Mouse (Mus musculus): Measurements from ENCODE around the gene Nop10. TPM values are rescaled to one million over a fixed set of nuclear protein-coding genes. Genes with fewer than 3 reads are reported as not detected.
"Not testable (repeated sequence)": the region's sequence is repeated elsewhere in the genome, so short reads cannot be mapped to it uniquely, and the experiment has no call there.

Nop10 gene
- polyA plus RNA-seq, 1 experiment from 2014 or later = 163 TPM

DNA sequence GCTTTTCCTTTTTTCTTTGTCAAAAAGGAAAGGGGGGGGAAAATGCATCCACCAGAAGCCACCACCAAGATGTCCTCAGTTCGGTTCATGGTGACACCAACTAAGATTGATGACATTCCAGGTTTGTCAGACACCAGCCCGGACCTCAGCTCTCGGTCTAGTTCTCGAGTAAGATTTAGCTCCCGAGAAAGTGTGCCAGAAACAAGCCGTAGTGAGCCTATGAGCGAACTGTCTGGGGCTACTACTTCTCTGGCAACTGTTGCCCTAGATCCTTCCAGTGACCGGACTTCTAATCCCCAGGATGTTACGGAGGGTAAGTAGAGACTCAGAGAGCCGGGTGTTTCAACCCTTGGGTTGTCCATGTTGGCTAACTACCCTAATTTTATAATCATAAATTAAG is 5.1 kb downstream of the Nop10 start:
- H3K9ac ChIP-seq = peak overlapping the region; percentile 87
- H3K27me3 ChIP-seq = no peaks in the 10 kb centered on the region
- H3K4me2 ChIP-seq = peak overlapping the region; percentile 94
- H3K9me3 ChIP-seq = no peaks in the 10 kb centered on the region
- H3K36me3 ChIP-seq = no peaks in the 10 kb centered on the region
- peaks cover 62% of the 10 kb centered on the region for H3K4me1 ChIP-seq (replicated peaks)
- 38% methylated on average over 10 of the region's 10 CpGs for WGBS
- H3K27ac ChIP-seq (replicated peaks) = no peak overlapping the region
- H3K4me3 ChIP-seq = peak overlapping the region; percentile 85
- no peak for ATAC-seq (ENCODE audit: low read depth)

DNA sequence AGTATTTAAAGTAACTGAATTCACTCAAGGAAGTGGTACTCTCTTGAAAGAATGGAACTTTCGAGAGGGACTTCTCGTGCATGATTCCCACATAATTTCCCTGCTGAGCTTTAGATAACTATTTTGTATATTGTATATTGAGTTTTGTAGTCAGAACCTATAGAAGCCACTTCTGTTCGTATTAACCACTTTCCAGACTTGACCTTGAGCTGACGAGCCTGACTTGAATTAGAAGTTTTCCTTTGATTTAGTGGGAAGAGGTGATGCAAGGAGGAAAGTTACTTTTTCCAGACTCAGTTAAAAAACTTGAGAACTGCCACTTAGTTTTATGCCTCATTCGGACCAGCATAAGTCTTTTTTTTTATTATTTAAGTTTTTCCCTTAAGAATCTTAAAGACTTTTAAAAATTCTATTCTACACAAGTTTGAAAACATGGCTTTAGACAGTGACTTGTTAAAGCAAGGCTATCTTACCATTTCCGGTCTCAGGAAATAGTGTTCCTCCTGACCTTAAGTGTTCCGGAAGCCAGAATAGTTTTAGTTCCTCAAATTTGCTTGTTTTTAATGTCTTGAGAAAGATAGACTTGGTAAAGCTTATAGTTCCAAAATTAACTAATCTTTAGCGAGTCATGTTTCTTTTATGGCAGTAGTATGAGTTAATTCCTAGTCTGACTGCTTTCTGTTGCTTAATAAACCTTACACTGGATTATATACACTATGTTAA is 6.0 kb downstream of the Nop10 start:
- Histone ChIP-seq H3K4me2 (peak overlapping the region; percentile 94), H3K27ac (replicated peaks) (no peak overlapping the region), H3K36me3 (no peaks in the 10 kb centered on the region), H3K9me3 (no peaks in the 10 kb centered on the region), H3K9ac (no peak overlapping the region), H3K4me3 (peak overlapping the region; percentile 85), H3K4me1 (replicated peaks) (peaks cover 60% of the 10 kb centered on the region), H3K27me3 (no peaks in the 10 kb centered on the region)
- 80% methylated on average over 8 of the region's 8 CpGs for WGBS
- no peak for ATAC-seq (ENCODE audit: low read depth)

GRCm38 (mm10) chr2:112270011-112270410 is 8.3 kb downstream of the Nop10 start:
- no peak for ATAC-seq (ENCODE audit: low read depth)
- no peak overlapping the region for H3K27ac ChIP-seq (replicated peaks)
- H3K4me2 ChIP-seq = peak overlapping the region; percentile 6; the same call in 1 of the 2 replicates
- no peaks in the 10 kb centered on the region for H3K27me3 ChIP-seq
- no peaks in the 10 kb centered on the region for H3K36me3 ChIP-seq
- H3K4me3 ChIP-seq = no peak overlapping the region
- H3K9me3 ChIP-seq = no peaks in the 10 kb centered on the region
- 86% methylated on average over 2 of the region's 2 CpGs for WGBS
- H3K4me1 ChIP-seq (replicated peaks) = peaks cover 49% of the 10 kb centered on the region
- no peak overlapping the region; the same call in 1 of the 2 replicates for H3K9ac ChIP-seq

GRCm38 (mm10) chr2:112272909-112273308 is 11.2 kb downstream of the Nop10 start:
- H3K9me3 ChIP-seq = no peaks in the 10 kb centered on the region
- H3K4me2 ChIP-seq = no peak overlapping the region
- H3K27ac ChIP-seq (replicated peaks) = no peak overlapping the region
- H3K4me3 ChIP-seq = no peak overlapping the region
- 96% methylated on average over 2 of the region's 2 CpGs for WGBS
- H3K4me1 ChIP-seq (replicated peaks) = peaks cover 28% of the 10 kb centered on the region
- H3K36me3 ChIP-seq = no peaks in the 10 kb centered on the region
- ATAC-seq (ENCODE audit: low read depth) = no peak
- H3K27me3 ChIP-seq = no peaks in the 10 kb centered on the region
- no peak overlapping the region for H3K9ac ChIP-seq

DNA sequence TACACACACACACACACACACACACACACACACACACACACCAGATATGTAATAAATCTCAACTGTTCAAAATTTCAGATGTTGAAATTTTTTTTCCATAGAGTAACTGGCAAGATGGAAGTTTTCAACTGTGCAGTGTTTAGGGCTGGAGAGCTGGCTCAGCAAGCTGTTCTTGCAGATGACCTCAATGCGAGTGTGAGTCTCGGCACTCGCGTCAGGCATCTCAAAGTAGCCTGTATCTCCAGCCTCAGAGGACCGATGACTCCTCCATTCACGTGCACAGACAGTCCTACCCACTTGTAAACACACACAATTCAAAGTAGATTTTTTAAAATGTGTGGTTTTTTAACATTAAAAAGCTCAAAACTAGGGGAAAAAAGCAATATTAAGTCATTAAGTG is 11.7 kb downstream of the Nop10 start:
- no peak for ATAC-seq (ENCODE audit: low read depth)
- peaks cover 24% of the 10 kb centered on the region for H3K4me1 ChIP-seq (replicated peaks)
- 92% methylated on average over 6 of the region's 6 CpGs for WGBS
- no peak overlapping the region for H3K4me3 ChIP-seq
- H3K4me2 ChIP-seq = no peak overlapping the region
- H3K9ac ChIP-seq = no peak overlapping the region
- H3K27ac ChIP-seq (replicated peaks) = no peak overlapping the region
- no peaks in the 10 kb centered on the region for H3K9me3 ChIP-seq
- H3K27me3 ChIP-seq = no peaks in the 10 kb centered on the region
- H3K36me3 ChIP-seq = no peaks in the 10 kb centered on the region

DNA sequence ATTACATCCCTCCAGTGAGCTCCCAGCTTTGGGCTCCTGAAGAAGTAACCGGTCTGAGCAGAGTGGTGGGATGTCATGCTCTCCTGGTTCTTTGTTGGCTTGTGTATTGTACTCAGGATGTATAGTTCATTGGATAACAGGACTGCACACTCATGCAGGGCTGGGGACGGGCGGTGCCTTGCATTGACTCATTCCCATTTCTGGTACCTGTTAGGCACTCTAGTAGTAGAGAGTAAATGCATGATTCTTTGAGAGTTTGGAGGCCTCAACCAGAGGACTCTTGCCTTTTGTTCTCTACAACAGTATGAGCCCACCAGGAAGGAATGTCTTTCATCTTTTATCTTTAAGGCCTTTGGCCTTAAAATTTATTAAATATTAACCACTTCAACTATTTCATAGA is 15.1 kb downstream of the Nop10 start:
- no peaks in the 10 kb centered on the region for H3K36me3 ChIP-seq
- no peak overlapping the region for H3K4me3 ChIP-seq
- no peaks in the 10 kb centered on the region for H3K9me3 ChIP-seq
- 94% methylated on average over 3 of the region's 3 CpGs for WGBS
- no peak overlapping the region for H3K27ac ChIP-seq (replicated peaks)
- no peak overlapping the region for H3K4me2 ChIP-seq
- H3K4me1 ChIP-seq (replicated peaks) = 0 out of 2 replicates have a peak, but pooled peaks cover under 1% of the 10 kb centered on the region
- no peak for ATAC-seq (ENCODE audit: low read depth)
- H3K27me3 ChIP-seq = no peaks in the 10 kb centered on the region
- H3K9ac ChIP-seq = no peak overlapping the region

- H3K27ac ChIP-seq (replicated peaks) = no peak overlapping the region
- no peak overlapping the region for H3K4me2 ChIP-seq
- H3K9me3 ChIP-seq = no peaks in the 10 kb centered on the region
- WGBS = 76% methylated on average over 1 of the region's 1 CpGs
- no peaks in the 10 kb centered on the region for H3K36me3 ChIP-seq
- no peak for ATAC-seq (ENCODE audit: low read depth)
- H3K4me1 ChIP-seq (replicated peaks) = peaks cover 12% of the 10 kb centered on the region
- H3K27me3 ChIP-seq = no peaks in the 10 kb centered on the region
- H3K9ac ChIP-seq = no peak overlapping the region
- no peak overlapping the region for H3K4me3 ChIP-seq
Measured at GRCm38 (mm10) chr2:112282846-112283245, 21.1 kb downstream of the Nop10 start.

DNA sequence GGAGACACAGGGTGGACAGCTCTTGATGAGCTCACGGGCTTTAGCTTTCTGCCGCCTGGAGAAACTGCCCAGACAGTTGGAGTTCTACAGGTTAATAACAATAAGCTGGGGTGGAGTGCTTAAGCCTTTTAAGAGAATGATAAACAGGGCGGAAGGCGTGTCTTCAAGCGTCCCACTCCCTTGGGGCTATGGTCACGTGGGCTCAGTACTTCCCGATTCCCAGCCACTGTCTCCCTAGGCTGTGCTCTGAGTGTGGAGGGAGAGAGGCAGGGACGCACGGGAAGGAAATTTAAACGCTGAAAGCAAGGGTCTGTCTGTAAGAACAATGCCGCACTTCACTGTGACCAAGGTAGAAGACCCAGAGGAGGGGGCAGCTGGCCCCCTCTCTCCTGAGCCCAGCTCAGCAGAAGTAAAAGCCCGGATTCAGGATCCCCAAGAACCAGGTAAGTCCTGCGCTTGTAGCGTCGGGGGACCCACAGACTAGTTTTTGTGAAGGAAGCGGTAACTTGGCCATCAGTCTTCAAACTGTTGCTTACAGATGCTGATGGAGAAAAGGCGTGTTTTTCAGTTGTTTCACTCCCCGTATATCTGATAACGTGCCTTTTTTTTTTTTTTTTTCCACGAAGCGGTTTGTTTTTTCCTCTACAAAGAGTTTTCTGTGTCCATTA is 22.8 kb downstream of the Nop10 start:
- Histone ChIP-seq H3K4me2 (peak overlapping the region; percentile 83), H3K36me3 (no peaks in the 10 kb centered on the region), H3K4me3 (peak overlapping the region; percentile 41), H3K27ac (replicated peaks) (no peak overlapping the region), H3K9me3 (no peaks in the 10 kb centered on the region), H3K9ac (peak overlapping the region; percentile 69), H3K4me1 (replicated peaks) (peaks cover 12% of the 10 kb centered on the region), H3K27me3 (no peaks in the 10 kb centered on the region)
- ATAC-seq (ENCODE audit: low read depth) = peak; percentile 84
- whole genome bisulfite sequencing = 1% methylated on average over 21 of the region's 21 CpGs

GRCm38 (mm10) chr2:112285031-112285390 is 23.3 kb downstream of the Nop10 start:
- Histone ChIP-seq H3K9me3 (no peaks in the 10 kb centered on the region), H3K9ac (no peak overlapping the region; the same call in 1 of the 2 replicates), H3K36me3 (no peaks in the 10 kb centered on the region), H3K27me3 (no peaks in the 10 kb centered on the region), H3K4me1 (replicated peaks) (peaks cover 12% of the 10 kb centered on the region), H3K4me3 (peak overlapping the region; percentile 41), H3K27ac (replicated peaks) (no peak overlapping the region), H3K4me2 (peak overlapping the region; percentile 83)
- WGBS = 65% methylated on average over 6 of the region's 6 CpGs
- ATAC-seq (ENCODE audit: low read depth) = no peak

DNA sequence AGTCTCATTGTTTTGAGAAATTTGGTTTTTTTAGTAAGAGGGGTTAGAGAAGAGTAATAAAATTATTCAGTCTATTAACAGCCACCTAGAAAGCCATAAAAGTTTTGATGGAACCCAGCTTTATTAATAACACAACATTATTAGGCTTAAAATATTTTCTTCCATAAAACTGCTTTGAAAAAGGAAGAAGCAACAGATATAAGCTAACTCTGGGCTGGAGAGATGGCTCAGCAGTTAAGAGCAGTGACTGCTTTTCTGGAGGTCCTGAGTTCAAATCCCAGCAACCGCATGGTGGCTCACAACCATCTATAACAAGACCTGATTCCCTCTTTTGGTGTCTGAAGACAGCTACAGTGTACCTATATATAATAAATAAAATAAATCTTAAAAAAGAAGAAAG is 24.3 kb downstream of the Nop10 start:
- not testable (repeated sequence) for H3K4me3 ChIP-seq; H3K9ac ChIP-seq; ATAC-seq (ENCODE audit: low read depth); H3K27me3 ChIP-seq; H3K4me2 ChIP-seq; H3K9me3 ChIP-seq; H3K36me3 ChIP-seq; H3K27ac ChIP-seq (replicated peaks)
- WGBS = 97% methylated on average over 1 of the region's 1 CpGs
- peaks cover 12% of the 10 kb centered on the region for H3K4me1 ChIP-seq (replicated peaks)

DNA sequence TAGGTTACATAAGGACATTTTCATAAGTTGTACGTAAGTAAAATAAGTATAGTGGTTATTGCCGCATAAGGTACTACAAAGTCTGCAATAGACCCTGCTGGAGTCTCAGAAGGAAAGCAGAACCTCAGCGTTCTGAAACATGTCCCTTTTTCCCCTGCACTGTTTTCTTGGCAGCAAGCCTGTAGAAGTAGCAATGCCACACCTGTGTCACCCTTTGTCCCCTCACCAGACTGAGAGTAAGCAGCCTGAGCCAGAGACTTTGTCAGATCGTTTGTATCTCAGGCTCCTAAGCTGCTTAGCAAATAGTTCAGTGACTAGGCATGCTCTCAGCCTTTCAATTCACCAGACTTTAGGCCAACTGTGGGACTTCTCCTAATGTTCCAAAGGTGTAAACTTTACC is 25.3 kb downstream of the Nop10 start:
- no peaks in the 10 kb centered on the region for H3K36me3 ChIP-seq
- 75% methylated on average over 4 of the region's 4 CpGs for WGBS
- ATAC-seq (ENCODE audit: low read depth) = no peak
- no peak overlapping the region for H3K27ac ChIP-seq (replicated peaks)
- H3K9me3 ChIP-seq = no peaks in the 10 kb centered on the region
- no peak overlapping the region for H3K9ac ChIP-seq
- H3K27me3 ChIP-seq = no peaks in the 10 kb centered on the region
- H3K4me1 ChIP-seq (replicated peaks) = peaks cover 12% of the 10 kb centered on the region
- H3K4me3 ChIP-seq = no peak overlapping the region
- H3K4me2 ChIP-seq = no peak overlapping the region

DNA sequence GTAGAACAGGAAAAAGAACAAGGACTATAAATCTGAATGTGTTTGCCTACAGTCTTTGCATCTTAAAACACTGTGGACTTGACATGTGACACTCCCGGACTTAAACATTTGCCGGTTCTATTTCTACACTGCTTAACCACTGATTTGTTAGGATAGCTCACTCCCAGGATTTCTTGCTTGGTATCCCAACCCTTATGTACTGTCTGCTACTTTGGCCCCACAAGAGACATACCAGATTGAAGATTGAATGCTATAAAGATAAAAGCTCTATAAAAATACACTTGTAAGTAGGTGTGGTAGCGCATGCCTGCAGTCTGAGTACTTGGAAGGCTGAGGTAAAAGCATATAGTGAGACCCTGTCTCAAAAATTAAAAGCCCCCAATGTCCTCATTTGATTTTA is 27.8 kb downstream of the Nop10 start:
- Histone ChIP-seq H3K27ac (replicated peaks) (no peak overlapping the region), H3K9ac (no peak overlapping the region), H3K36me3 (no peaks in the 10 kb centered on the region), H3K4me3 (no peak overlapping the region), H3K4me2 (no peak overlapping the region), H3K27me3 (no peaks in the 10 kb centered on the region), H3K9me3 (no peaks in the 10 kb centered on the region), H3K4me1 (replicated peaks) (peaks cover 6% of the 10 kb centered on the region)
- WGBS = 94% methylated on average over 3 of the region's 3 CpGs
- ATAC-seq (ENCODE audit: low read depth) = no peak

- Histone ChIP-seq H3K9ac (no peak overlapping the region), H3K36me3 (no peaks in the 10 kb centered on the region), H3K27me3 (no peaks in the 10 kb centered on the region), H3K4me1 (replicated peaks) (no peaks in the 10 kb centered on the region), H3K4me3 (no peak overlapping the region), H3K4me2 (no peak overlapping the region), H3K9me3 (no peaks in the 10 kb centered on the region), H3K27ac (replicated peaks) (no peak overlapping the region)
- no peak for ATAC-seq (ENCODE audit: low read depth)
- 87% methylated on average over 2 of the region's 2 CpGs for WGBS
Measured at GRCm38 (mm10) chr2:112292823-112293222, 31.1 kb downstream of the Nop10 start.
